Mouse (Mus musculus) neural tube, embryonic 12.5 days (tissue): ENCODE data around the gene Agpat2. TPM values are rescaled to one million over a fixed set of nuclear protein-coding genes. Genes with fewer than 3 reads are reported as not detected.

Experiments used
- ATAC-seq: fragments of 200-750 bp; cut with Nextera tagmentation; 2 replicates; pipeline ENCODE4 v1.8.0; 2017; ENCODE audit warnings: low read depth, mild to moderate bottlenecking, moderate TSS enrichment, moderate library complexity; ENCODE audit not compliant: low FRiP score
- H3K27ac ChIP-seq: fragments of 300-500 bp; sonication (generic); 2 replicates; pipeline ENCODE4 v1.5.1; 2016
- H3K27me3 ChIP-seq: fragments of 300-500 bp; sonication (generic); replicated peaks from 2 replicates; pipeline ENCODE4 v1.6.1; 2016; ENCODE audit warnings: mild to moderate bottlenecking
- H3K36me3 ChIP-seq: fragments of 300-500 bp; sonication (generic); 2 replicates; pipeline ENCODE4 v1.6.1; 2016; ENCODE audit warnings: mild to moderate bottlenecking
- H3K4me1 ChIP-seq: fragments of 300-500 bp; sonication (generic); 2 replicates; pipeline ENCODE4 v1.6.1; 2016
- H3K4me2 ChIP-seq: fragments of 300-500 bp; sonication (generic); replicated peaks from 2 replicates; pipeline ENCODE4 v1.6.1; 2016; ENCODE audit warnings: mild to moderate bottlenecking
- H3K4me3 ChIP-seq: fragments of 300-500 bp; sonication (generic); 2 replicates; pipeline ENCODE4 v1.5.1; 2016
- H3K9ac ChIP-seq: fragments of 300-500 bp; sonication (generic); 2 replicates; pipeline ENCODE4 v1.6.1; 2016; ENCODE audit warnings: mild to moderate bottlenecking
- H3K9me3 ChIP-seq: fragments of 300-500 bp; sonication (generic); 2 replicates; pipeline ENCODE4 v1.6.1; 2016; ENCODE audit warnings: mild to moderate bottlenecking
- WGBS: fragments of 180-500 bp; shearing (Covaris S2); methylation state at CpG from one replicate; pipeline ENCODE4 v1.1.7; 2016; 5-methylcytosine and 5-hydroxymethylcytosine counted together
- polyA plus RNA-seq: library from polyadenylated mRNA; unstranded; fragments of >200 nt; fragmentation: Nextera tagmentation; extraction: Ambion mirVana; gene quantifications from 2 replicates; pipeline ENCODE4 v1.2.1, GENCODE M21; 2016

Agpat2 gene
- polyA plus RNA-seq, 1 experiment from 2014 or later, result 7.1 TPM

- Histone ChIP-seq H3K9me3 (no peaks in the 10 kb centered on the region), H3K4me2 (no peak overlapping the region), H3K9ac (no peak overlapping the region), H3K27ac (no peak overlapping the region), H3K4me3 (no peak overlapping the region), H3K27me3 (no peaks in the 10 kb centered on the region), H3K36me3 (no peaks in the 10 kb centered on the region), H3K4me1 (no peaks in the 10 kb centered on the region; the same call in 1 of the 2 replicates)
- WGBS, result 67% methylated on average over 7 of the region's 7 CpGs
- no peak for ATAC-seq
Observed at GRCm38 (mm10) chr2:26617928-26618327, 13.7 kb upstream of the Agpat2 start.

- no peak for ATAC-seq
- no peaks in the 10 kb centered on the region for H3K36me3 ChIP-seq
- H3K9me3 ChIP-seq, result no peaks in the 10 kb centered on the region
- 78% methylated on average over 6 of the region's 6 CpGs for WGBS
- H3K27me3 ChIP-seq, result no peaks in the 10 kb centered on the region
- no peak overlapping the region for H3K9ac ChIP-seq
- H3K4me3 ChIP-seq, result no peak overlapping the region
- H3K27ac ChIP-seq, result no peak overlapping the region
- no peaks in the 10 kb centered on the region; the same call in 1 of the 2 replicates for H3K4me1 ChIP-seq
- no peak overlapping the region for H3K4me2 ChIP-seq
Observed at GRCm38 (mm10) chr2:26617331-26617730, 13.1 kb upstream of the Agpat2 start.

GRCm38 (mm10) chr2:26615459-26616124 lies 11.4 kb upstream of the Agpat2 start:
- ATAC-seq, result no peak
- Histone ChIP-seq H3K27ac (no peak overlapping the region), H3K36me3 (no peaks in the 10 kb centered on the region), H3K9ac (no peak overlapping the region), H3K4me1 (no peaks in the 10 kb centered on the region), H3K4me2 (no peak overlapping the region), H3K27me3 (no peaks in the 10 kb centered on the region), H3K9me3 (no peaks in the 10 kb centered on the region), H3K4me3 (no peak overlapping the region)
- 83% methylated on average over 4 of the region's 4 CpGs for WGBS

- Histone ChIP-seq H3K27ac (no peak overlapping the region), H3K36me3 (no peaks in the 10 kb centered on the region), H3K4me1 (no peaks in the 10 kb centered on the region), H3K4me2 (no peak overlapping the region), H3K9ac (no peak overlapping the region), H3K27me3 (no peaks in the 10 kb centered on the region), H3K9me3 (no peaks in the 10 kb centered on the region), H3K4me3 (no peak overlapping the region)
- 83% methylated on average over 5 of the region's 5 CpGs for WGBS
- ATAC-seq, result no peak
Observed at GRCm38 (mm10) chr2:26614903-26615302, 10.7 kb upstream of the Agpat2 start.

GRCm38 (mm10) chr2:26611896-26612295 lies 7.7 kb upstream of the Agpat2 start:
- Histone ChIP-seq H3K9me3 (no peaks in the 10 kb centered on the region), H3K27ac (no peak overlapping the region), H3K4me2 (no peak overlapping the region), H3K9ac (no peak overlapping the region), H3K36me3 (no peaks in the 10 kb centered on the region), H3K27me3 (no peaks in the 10 kb centered on the region), H3K4me3 (no peak overlapping the region), H3K4me1 (no peaks in the 10 kb centered on the region)
- ATAC-seq, result no peak

- Histone ChIP-seq H3K27me3 (no peaks in the 10 kb centered on the region), H3K9me3 (no peaks in the 10 kb centered on the region), H3K36me3 (no peaks in the 10 kb centered on the region), H3K27ac (no peak overlapping the region), H3K4me1 (no peaks in the 10 kb centered on the region), H3K9ac (no peak overlapping the region), H3K4me2 (no peak overlapping the region), H3K4me3 (no peak overlapping the region)
- no peak for ATAC-seq
Observed at GRCm38 (mm10) chr2:26611054-26611453, 6.8 kb upstream of the Agpat2 start.

GRCm38 (mm10) chr2:26610526-26610925 lies 6.3 kb upstream of the Agpat2 start:
- Histone ChIP-seq H3K4me1 (no peaks in the 10 kb centered on the region), H3K36me3 (no peaks in the 10 kb centered on the region), H3K9ac (no peak overlapping the region), H3K4me3 (no peak overlapping the region), H3K27me3 (peaks cover under 1% of the 10 kb centered on the region; the same call in 1 of the 2 replicates), H3K4me2 (no peak overlapping the region), H3K27ac (no peak overlapping the region), H3K9me3 (no peaks in the 10 kb centered on the region)
- WGBS, result 80% methylated on average over 3 of the region's 3 CpGs
- ATAC-seq, result no peak

- H3K4me3 ChIP-seq, result no peak overlapping the region
- H3K36me3 ChIP-seq, result no peaks in the 10 kb centered on the region
- H3K4me1 ChIP-seq, result peaks cover 4% of the 10 kb centered on the region; the same call in 1 of the 2 replicates
- peaks cover 12% of the 10 kb centered on the region for H3K27me3 ChIP-seq
- no peak overlapping the region for H3K4me2 ChIP-seq
- H3K27ac ChIP-seq, result no peak overlapping the region
- no peak overlapping the region for H3K9ac ChIP-seq
- no peak for ATAC-seq
- no peaks in the 10 kb centered on the region for H3K9me3 ChIP-seq
Observed at GRCm38 (mm10) chr2:26609261-26609661, 5.0 kb upstream of the Agpat2 start.

GRCm38 (mm10) chr2:26608781-26609180 lies 4.6 kb upstream of the Agpat2 start:
- ATAC-seq, result no peak
- no peak overlapping the region for H3K4me3 ChIP-seq
- H3K27me3 ChIP-seq, result peaks cover 17% of the 10 kb centered on the region
- no peak overlapping the region for H3K4me2 ChIP-seq
- H3K9ac ChIP-seq, result no peak overlapping the region
- peaks cover 9% of the 10 kb centered on the region for H3K4me1 ChIP-seq
- H3K27ac ChIP-seq, result no peak overlapping the region
- H3K9me3 ChIP-seq, result no peaks in the 10 kb centered on the region
- no peaks in the 10 kb centered on the region for H3K36me3 ChIP-seq

GRCm38 (mm10) chr2:26607056-26607910 lies 3.1 kb upstream of the Agpat2 start:
- Histone ChIP-seq H3K9ac (no peak overlapping the region), H3K9me3 (no peaks in the 10 kb centered on the region), H3K4me2 (no peak overlapping the region), H3K27me3 (peaks cover 31% of the 10 kb centered on the region), H3K36me3 (no peaks in the 10 kb centered on the region), H3K4me3 (no peak overlapping the region), H3K27ac (no peak overlapping the region), H3K4me1 (peaks cover 13% of the 10 kb centered on the region)
- no peak for ATAC-seq
- WGBS, result 57% methylated on average over 6 of the region's 6 CpGs

GRCm38 (mm10) chr2:26606579-26606978 lies 2.4 kb upstream of the Agpat2 start:
- Histone ChIP-seq H3K4me2 (no peak overlapping the region), H3K9ac (no peak overlapping the region), H3K4me1 (peaks cover 13% of the 10 kb centered on the region), H3K27ac (no peak overlapping the region), H3K27me3 (peaks cover 31% of the 10 kb centered on the region), H3K4me3 (no peak overlapping the region), H3K9me3 (no peaks in the 10 kb centered on the region), H3K36me3 (no peaks in the 10 kb centered on the region)
- ATAC-seq, result no peak
- 74% methylated on average over 3 of the region's 3 CpGs for WGBS

- H3K27me3 ChIP-seq, result peaks cover 31% of the 10 kb centered on the region
- 84% methylated on average over 8 of the region's 8 CpGs for WGBS
- no peak overlapping the region for H3K4me2 ChIP-seq
- no peak overlapping the region for H3K4me3 ChIP-seq
- no peak overlapping the region for H3K27ac ChIP-seq
- no peak for ATAC-seq
- no peaks in the 10 kb centered on the region for H3K36me3 ChIP-seq
- peaks cover 13% of the 10 kb centered on the region for H3K4me1 ChIP-seq
- no peak overlapping the region for H3K9ac ChIP-seq
- no peaks in the 10 kb centered on the region for H3K9me3 ChIP-seq
Observed at GRCm38 (mm10) chr2:26605331-26605730, 1.1 kb upstream of the Agpat2 start.
